Mouse (Mus musculus) megakaryocyte-erythroid progenitor cell, adult 5-6 weeks (primary cell): ENCODE measurements at regions not wholly inside any gene's neighbourhood (a gene's known extent, or its start where the extent isn't known, plus 50 kb on each side); places are given as distances from the start of the nearest gene placed in this dataset.

Experiments used
- ATAC-seq: replicated peaks from 2 replicates; pipeline ENCODE4 v1.8.0; 2016; ENCODE audit warnings: mild to moderate bottlenecking, inconsistent platforms; ENCODE audit not compliant: severe bottlenecking, poor library complexity, low FRiP score, low TSS enrichment

DNA sequence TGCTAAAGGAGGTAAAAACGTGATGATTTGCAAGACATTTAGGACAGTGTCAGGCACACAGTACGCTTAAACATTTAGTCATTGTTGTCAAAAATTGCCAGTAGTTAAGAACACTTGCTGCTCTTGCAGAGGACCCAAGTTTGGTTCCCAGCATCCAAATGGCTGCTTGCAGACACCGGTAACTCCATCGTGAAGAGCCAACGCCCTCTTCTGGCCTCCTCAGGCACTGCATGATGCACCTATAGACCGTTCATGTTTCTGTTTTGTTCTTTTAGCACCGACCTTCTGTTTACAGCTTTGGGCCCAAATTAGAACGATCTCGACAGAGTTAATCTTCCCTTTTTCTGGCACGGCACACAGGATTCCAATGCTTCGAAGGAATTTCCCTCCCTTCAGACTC is 76.4 kb upstream of the Fer start:
- no peak for ATAC-seq

- no peak for ATAC-seq
Observed at GRCm38 (mm10) chr17:63794352-63794751, 68.5 kb upstream of the Fer start.

DNA sequence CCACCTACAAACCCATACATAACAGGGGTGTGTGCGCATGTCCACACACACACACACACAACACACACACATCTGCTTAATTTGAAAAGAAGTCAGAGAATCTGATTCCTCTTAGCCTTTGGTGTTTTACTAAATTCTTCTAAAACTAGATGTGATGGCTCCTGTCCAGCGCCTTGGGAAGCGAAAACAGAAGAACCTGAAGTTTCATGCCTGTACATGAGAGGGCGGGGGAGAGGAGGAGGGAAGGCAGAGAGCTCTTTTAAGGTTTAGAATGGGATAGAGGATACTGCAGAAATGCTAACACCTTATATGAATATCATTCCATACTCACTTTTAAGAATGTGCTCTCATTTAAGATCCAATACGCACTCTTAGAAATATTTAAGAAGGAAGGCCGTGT is 64.5 kb upstream of the Fer start:
- no peak for ATAC-seq

DNA sequence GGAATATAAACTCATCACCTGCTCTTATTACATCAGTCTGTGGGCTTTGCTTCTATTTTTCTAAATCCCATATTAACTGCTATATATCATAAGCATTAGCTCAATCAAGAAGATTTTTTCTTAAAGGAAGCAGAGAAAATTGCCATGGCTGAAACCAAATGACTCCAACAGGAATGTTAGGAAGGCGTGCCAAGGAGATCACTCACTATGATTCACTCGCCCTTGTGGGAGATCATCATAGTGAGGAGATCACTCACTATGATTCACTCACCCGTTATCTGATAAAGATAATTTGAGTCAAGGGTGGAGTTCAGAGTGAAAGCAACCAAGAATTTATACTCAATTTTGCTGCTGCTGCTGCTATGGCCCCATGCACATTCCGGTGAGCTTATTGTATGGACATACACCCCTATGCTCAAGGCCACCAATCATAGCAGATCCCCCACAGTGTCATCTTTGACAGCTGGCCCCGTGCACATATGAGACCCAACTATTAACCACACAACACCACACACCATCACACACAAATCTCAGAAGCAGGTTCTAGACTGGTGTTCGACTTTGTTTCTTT is 63.8 kb upstream of the Fer start:
- no peak for ATAC-seq

DNA sequence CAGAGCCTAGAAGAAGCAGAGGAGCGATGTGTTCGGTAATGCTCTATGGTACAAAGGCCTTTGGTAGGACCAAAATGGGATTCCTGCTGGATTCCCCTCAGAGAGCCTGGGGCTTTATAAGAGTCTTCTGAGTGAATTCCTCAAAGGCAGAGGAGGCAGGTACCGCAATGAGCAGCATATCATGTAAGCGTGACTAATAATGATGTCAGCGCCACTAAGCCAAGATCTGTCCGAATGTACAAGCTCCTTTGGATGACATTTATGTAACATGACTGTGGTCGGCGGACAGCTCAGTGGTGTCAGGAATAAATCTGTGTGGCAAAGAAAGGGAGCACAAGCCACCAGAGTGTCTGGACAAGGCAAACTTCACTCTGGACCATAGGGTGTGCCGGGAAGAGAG is 61.5 kb upstream of the Fer start:
- no peak for ATAC-seq

DNA sequence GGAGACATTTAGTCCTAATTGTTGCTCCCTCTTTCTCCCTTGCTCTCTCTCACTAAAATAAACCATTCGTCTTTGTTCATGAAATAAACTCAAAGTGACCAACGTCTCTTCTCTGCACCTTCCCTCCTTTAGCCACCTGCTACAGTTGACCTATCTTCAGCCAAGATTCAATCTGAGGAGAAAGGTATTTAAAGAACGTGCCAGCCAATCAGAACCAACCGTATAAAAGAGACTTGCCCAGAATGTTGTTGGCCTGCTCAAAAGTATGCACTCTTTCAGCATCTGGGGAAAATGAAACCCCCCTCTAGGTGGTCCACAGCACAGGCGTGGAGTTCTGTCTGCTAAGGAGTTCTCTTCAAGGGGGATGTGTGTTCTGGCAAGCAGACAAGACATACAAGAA is 60.0 kb upstream of the Fer start:
- ATAC-seq = no peak

DNA sequence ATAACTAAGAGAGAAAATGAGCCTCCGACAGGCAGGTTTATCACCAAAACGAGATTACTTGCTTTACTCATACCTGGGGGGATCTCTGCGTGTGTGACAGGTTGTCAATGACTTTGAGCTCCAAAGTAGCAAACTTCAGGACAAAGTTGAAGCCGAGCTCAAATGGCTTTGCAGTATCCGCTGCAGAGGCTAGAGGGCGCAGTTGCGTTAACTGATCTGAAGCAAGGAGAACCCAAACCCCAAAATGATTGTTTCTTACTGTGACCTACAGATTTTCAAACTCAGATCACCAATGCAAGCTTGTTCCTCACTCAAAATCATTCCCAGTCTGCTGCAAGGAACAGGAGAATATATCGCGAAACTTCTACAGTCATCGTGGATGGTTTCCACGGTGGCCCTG is 59.3 kb upstream of the Fer start:
- ATAC-seq = peak; percentile 83

GRCm38 (mm10) chr17:63804416-63804815 is 58.4 kb upstream of the Fer start:
- no peak for ATAC-seq

- ATAC-seq = no peak
Observed at GRCm38 (mm10) chr17:63806360-63806759, 56.5 kb upstream of the Fer start.

- ATAC-seq = no peak
Observed at GRCm38 (mm10) chr17:63807590-63808228, 55.2 kb upstream of the Fer start.

GRCm38 (mm10) chr17:63808756-63809155 is 54.1 kb upstream of the Fer start:
- no peak for ATAC-seq

DNA sequence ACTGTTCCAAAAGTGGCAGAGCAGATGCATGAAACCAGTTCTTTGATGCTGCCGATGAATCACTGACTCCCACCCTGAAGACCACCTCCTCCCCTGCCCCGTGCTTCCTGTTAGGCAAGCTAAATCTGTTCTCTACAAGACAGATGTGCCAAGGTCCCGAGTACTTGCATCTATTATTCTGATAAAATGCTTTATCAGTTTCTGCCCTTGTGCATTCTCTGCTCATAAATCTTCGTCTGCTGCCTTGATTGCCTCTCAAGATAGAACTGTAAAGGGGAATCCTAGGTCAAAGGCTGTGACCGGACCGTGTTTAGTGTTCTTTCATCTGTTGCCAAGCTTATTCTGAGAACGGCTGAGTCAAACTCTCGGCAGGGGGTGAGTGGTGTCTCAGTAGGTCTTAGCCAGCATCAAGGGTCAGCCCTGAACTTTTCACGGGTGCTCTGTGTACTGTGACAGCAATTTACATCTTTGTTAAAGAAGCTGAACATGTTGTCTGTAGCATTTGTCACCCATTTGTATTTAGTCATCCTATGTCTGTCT is 51.5 kb upstream of the Fer start:
- no peak for ATAC-seq

DNA sequence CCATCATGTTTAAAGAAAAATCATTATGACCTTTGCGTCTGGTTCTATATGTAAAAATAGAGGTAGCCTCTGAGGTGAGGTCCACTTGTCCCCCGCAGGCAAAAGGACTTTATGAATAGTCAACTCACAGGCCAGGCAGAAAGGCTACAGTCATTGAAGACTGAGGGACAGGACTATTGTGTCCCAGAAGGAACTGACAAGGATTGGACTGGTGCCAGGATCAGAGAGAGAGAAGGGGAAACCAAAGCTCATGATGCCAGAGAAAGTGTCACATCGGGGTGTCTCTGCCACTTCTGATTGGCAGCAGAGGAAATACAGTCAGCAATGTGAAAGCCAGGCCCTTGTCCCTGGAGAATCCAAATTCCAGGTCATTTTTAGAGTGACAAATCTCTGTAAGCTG is 50.3 kb upstream of the Fer start:
- no peak for ATAC-seq
